Mouse (Mus musculus): ENCODE data around the gene Slc25a33.

DNA sequence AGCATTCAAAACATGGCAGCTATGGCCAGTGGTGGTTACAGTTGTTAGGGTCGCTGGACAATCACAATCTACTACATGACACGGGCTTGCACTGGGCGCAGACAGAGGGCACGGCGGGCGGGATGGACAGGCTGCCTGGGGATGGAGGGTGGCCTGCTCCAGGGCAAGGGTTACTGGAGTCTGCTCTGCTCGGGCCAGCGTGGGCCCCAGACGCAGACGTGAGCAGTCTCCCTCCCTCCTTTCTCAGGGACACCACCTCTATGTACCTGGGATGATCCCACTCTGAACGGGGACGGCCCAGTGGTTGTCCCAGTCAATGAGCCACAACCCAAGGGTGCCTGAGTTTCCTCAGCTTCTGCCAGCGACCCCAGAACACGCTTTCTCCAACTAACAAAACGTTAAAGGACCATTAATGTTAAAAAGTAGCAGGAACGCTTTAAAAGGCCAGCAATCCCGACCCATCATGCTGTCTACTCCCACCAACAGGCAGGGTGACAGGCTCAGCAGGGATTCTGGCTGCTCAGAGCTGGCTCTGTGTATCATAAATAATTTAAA lies 49.1 kb downstream of the Slc25a33 start:
- TF ChIP-seq POLR2A (IDR thresholded peaks at IDR 0.05; ENCODE audit: insufficient read depth, low read depth, low read length) = no peak
- no peak for TF ChIP-seq CTCF (IDR thresholded peaks at IDR 0.05; ENCODE audit: insufficient read depth, low read depth, low read length)
